Comparison of ENCODE assay signal across 22 mouse cellular contexts in genomic region chr1:136117069-136117468, GRCm38 (mm10). TPM values are rescaled to one million over a fixed set of nuclear protein-coding genes. Genes with fewer than 3 reads are reported as not detected.
A peak's percentile ranks its signal among the peaks of the same experiment; 100 is the strongest.
DNase-seq lines count a peak whose midpoint lies in the region; ATAC-seq lines count a peak whose summit lies in the region.
"Had no signal": no experiment of that assay in that cellular context is flagged by ENCODE, and none has a peak within 500 bp of the region (broad histone marks: within the 10 kb centered on the region; RNA-seq: fewer than 3 reads in every experiment).

No protein-coding gene starts in this region.

- ATAC-seq in activated CD4-positive, CD25-positive, alpha-beta regulatory T cell, adult 4 months, result peak; percentile 50
- ATAC-seq: Patski had no signal

- H3K36me3 ChIP-seq in splenic B cell, adult 2 months (ENCODE audit: control insufficient read depth, insufficient read depth, low read length, poor library complexity, severe bottlenecking), result no peaks in the 10 kb centered on the region
- H3K36me3 ChIP-seq: embryonic facial prominence, embryonic 13.5 days; forebrain, embryonic 12.5 days; heart, embryonic 13.5 days; hindbrain, embryonic 13.5 days; limb, embryonic 15.5 days; liver, embryonic 15.5 days had no signal

- H3K27me3 ChIP-seq in splenic B cell, adult 2 months (ENCODE audit: control insufficient read depth, insufficient read depth, low read length, poor library complexity, severe bottlenecking), result no peaks in the 10 kb centered on the region
- H3K27me3 ChIP-seq: embryonic facial prominence, embryonic 13.5 days; forebrain, embryonic 12.5 days; limb, embryonic 15.5 days had no signal

- peak; percentile 42 for DNase-seq in lung, postnatal 36 days
- DNase-seq in lung, postnatal 10 days, result no peak
- DNase-seq in CD4-positive helper T cell, adult 2 months (ENCODE audit: low read depth, low spot score), result peak; percentile 69
- peak; percentile 74 for DNase-seq in splenic B cell, adult 2 months (ENCODE audit: low read depth, low spot score)
- no peak for DNase-seq in layer of hippocampus, adult 9-11 months
- DNase-seq in yolk sac, embryonic 10.5 days (ENCODE audit: low spot score), result no peak
- DNase-seq: adrenal gland, adult 2 months; cerebellum, adult 18-20 months; cerebellum, postnatal 25 days; gastrocnemius, postnatal 25 days; heart, adult 18-20 months; heart, postnatal 14 days; kidney, adult 8-10 months; kidney, postnatal 14 days had no signal

RNA-seq across cellular contexts. Expression of gene Kif21b, which starts 14.1 kb away (rescaled TPM):
- 10 to 100 TPM; 26.6 to 31.2 TPM for polyA plus RNA-seq in activated CD4-positive, CD25-positive, alpha-beta regulatory T cell, adult 4 months (2017; shearing (Covaris generic))

Comparison
In these comparisons a context has a peak if more than half of its experiments do, and no peak if none do; other contexts are left out.
1. DNase-seq: peak in lung, postnatal 36 days (single experiment), CD4-positive helper T cell, adult 2 months (single experiment) and splenic B cell, adult 2 months (single experiment); none in lung, postnatal 10 days (single experiment), layer of hippocampus, adult 9-11 months (single experiment) and yolk sac, embryonic 10.5 days (single experiment).